Mouse (Mus musculus) heart, postnatal 36 days (tissue): ENCODE measurements around the gene Apol8. TPM values are rescaled to one million over a fixed set of nuclear protein-coding genes. Genes with fewer than 3 reads are reported as not detected.
"Not testable (repeated sequence)": the region's sequence is repeated elsewhere in the genome, so short reads cannot be mapped to it uniquely, and the experiment has no call there.

Experiments
- DNase-seq, 2 experiments: peaks; one replicate each; pipeline ENCODE4 v3.0.0; 2021 to 2022
- intact Hi-C: fragments of 180-260 bp; cut with DNase I; formaldehyde crosslinking; loops from one replicate; pipeline ENCODE4 v1.15.1; 2025
- total RNA-seq, 2 experiments: library from RNA; stranded (reverse); gene quantifications; 2 replicates each; pipeline ENCODE4 v1.2.3; 2021

The Apol8 gene
- total RNA-seq, 2 experiments from 2014 or later, result not detected

- DNase-seq, result no peak
- intact Hi-C loops, result no loop called here
These were observed 903 bp upstream of the Apol8 start for GRCm38 (mm10) chr15:77757586-77758226.

DNA sequence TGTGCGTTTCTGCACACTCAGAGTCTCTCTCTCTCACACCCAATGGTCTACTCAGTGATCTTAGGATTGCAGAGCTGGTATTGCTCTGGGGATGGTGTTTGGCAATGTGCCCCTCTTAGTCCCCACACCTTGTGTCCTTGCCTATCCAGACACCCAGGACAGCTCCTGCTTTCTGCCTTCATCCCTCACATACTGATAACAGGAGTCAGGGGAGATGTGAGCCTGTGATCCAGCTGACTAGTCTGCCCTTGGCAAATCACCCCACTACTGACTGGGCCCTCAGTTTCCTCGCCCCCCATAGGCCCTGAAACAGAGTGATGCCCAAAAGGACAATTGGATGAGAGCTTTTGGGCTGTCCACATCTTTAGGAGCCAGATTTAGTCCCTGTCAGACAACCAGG, 722 bp downstream of the Apol8 start:
- no peak for DNase-seq
- intact Hi-C loops, result no loop called here

- intact Hi-C loops, result no loop called here
- no peak for DNase-seq
These were observed 1.7 kb downstream of the Apol8 start for GRCm38 (mm10) chr15:77755132-77755531.

DNA sequence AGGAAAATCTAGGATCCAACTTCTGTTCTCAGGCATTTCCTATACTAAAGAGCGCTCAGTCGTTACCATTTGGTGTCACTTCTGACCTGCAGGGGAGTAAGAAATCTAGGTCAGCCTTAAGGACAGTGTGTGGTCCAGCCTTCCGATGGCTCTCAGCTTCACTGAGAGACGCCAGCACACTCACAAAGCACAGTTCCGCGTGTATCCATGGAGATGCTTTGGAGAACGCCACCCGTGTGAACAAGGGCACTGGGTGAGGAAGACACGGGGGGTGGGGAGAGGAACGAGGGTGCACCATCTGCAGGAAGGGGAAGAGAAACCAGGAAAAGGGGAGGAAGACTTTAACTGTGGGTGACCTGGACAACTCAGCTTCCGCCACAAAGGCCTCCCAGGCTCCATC, 4.4 kb downstream of the Apol8 start:
- intact Hi-C loops, result no loop called here
- no peak for DNase-seq

DNA sequence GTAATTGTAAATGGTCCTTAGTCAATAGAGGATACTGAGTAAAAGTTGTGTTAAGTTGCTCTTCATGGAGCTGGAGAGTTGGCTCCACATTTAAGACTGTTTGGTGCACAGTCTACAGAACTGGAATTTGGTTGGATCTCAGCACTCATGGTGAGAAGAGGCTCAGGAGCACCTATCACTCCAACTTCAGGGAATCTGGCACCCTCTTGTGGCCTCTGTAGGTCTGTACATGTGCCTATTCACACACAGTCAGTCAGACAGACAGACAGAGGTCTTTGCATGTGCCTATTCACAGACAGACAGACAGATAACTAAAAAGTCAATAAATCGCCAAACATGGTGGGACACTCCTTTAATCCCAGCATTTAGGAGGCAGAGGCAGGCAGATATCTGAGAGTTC, 6.3 kb downstream of the Apol8 start:
- intact Hi-C loops, result no loop called here
- peak; percentile 36 to 48 for DNase-seq

- DNase-seq, result no peak
- intact Hi-C loops, result no loop called here
These were observed 7.1 kb downstream of the Apol8 start for GRCm38 (mm10) chr15:77749717-77750116.

- no peak for DNase-seq
- intact Hi-C loops, result no loop called here
These were observed 8.4 kb downstream of the Apol8 start for GRCm38 (mm10) chr15:77748414-77748813.

DNA sequence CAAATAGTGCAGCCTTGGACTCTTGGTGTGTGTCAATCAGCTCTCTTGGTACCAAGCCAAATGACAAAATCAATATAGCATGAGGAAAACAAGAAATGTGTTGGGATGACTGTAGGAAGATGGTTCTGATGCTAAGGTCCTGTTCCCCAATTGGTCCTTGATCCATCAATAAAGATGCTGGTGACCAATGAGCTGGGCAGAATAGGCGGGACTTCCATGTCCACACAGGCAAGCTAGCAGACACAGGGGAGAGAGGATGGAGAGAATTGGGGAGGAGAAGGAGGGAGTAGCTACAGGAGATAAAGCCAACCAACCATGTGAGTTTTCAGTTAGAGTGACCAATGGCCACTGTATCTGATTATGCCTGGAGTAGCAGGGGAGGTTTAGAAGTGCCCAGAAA, 10.5 kb downstream of the Apol8 start:
- DNase-seq, result no peak
- intact Hi-C loops, result no loop called here

GRCm38 (mm10) chr15:77745081-77745480, 11.7 kb downstream of the Apol8 start:
- intact Hi-C loops, result no loop called here
- no peak for DNase-seq

GRCm38 (mm10) chr15:77744632-77745031, 12.2 kb downstream of the Apol8 start:
- no peak for DNase-seq
- intact Hi-C loops, result no loop called here

DNA sequence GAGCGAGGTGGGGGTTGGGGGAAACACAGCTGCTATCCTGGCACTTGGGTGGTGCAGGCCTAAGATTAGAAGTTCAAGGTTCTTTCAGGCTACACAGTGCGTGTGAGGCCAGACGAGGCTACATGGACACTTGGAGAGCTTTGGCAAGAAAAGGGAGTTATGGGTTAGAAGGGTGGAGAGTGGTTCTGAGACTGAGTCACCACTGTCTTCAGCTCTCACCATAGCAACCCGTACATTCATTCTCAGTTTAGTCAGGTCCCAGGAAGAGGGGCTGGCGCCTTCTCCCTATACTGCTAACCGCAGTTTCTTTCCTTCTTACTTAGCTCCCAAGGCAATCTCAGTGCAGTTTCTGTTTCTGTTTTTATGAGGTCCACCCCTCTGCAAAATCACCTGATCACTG, 15.2 kb downstream of the Apol8 start:
- DNase-seq, intact Hi-C loops: not testable (repeated sequence)

DNA sequence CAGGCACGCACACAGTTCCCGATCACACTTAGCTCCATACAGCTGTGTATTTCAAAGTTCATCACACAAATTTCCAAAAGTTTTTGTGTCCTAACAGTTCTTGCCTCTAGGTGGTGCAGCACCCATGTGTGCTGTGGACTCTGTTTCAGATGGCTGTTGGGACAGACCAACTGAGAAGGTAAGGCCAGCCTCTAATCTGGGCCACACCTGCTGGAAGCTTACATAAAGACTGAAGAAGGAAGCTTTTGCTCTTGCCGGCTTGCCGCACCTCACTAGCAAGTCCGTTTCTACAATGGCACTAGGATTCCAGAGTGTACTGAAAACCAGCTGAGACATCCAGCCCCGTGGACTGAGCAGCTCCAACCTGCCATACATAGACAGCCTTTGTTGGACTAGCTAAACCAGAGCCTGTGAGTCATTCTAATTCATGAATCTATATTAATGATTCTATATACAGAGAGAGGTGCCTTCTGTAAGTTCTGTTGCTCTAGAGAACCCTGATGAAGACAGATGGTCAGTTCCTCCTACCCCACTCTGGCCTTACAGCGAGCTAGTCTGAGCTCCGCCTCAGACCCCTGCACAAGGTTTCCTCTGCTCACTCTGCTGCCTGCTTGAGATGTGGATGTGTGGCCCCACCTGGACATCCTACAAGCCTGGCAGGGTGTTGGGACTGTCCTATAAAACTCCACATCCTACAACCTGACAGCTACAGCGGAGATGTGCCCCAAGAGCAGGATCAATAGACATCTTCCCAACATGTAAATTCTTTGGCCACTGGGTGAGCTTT, 16.1 kb downstream of the Apol8 start:
- no peak for DNase-seq
- intact Hi-C loops, result no loop called here

- intact Hi-C loops, result loop anchor here (5.0 kb wide), 1 partner anchor 327 kb away; no protein-coding TSS in a partner anchor
- not testable (repeated sequence) for DNase-seq
These were observed 22.9 kb downstream of the Apol8 start for GRCm38 (mm10) chr15:77733903-77734302.

- DNase-seq, result not testable (repeated sequence)
These were observed 23.4 kb downstream of the Apol8 start for GRCm38 (mm10) chr15:77733380-77733779.

GRCm38 (mm10) chr15:77732851-77733250, 24.0 kb downstream of the Apol8 start:
- DNase-seq, result not testable (repeated sequence)
- intact Hi-C loops, result loop anchor here (5.0 kb wide), 1 partner anchor 326 kb away; no protein-coding TSS in a partner anchor

More at GRCm38 (mm10) chr15:77733380-77733779, 23.4 kb downstream of the Apol8 start:
- intact Hi-C loops, result loop anchor here (5.0 kb wide), 1 partner anchor 326 kb away; no protein-coding TSS in a partner anchor

- intact Hi-C loops, result loop anchor here (5.0 kb wide), 1 partner anchor 324 kb away; no protein-coding TSS in a partner anchor
- no peak for DNase-seq
These were observed 25.2 kb downstream of the Apol8 start for GRCm38 (mm10) chr15:77731605-77732004.

DNA sequence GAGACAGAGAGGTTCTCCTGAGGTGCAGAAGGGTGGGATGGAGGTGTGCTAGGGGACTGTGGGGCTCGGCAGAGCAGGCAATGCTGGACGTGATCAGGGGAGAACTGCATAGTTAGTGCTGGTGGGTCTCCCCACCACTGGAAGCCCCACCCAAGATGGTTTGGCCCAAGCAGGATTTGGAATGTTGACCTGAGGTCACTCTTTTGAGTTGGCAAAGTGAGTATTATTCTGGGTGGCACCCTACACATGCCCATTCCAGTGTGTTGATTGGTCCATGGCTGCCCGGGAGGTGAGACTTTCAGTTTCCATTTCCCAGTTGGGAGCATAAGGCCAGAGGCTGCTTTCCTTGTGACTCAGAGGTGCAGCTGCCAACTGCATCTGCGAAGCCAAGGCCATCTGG, 28.1 kb downstream of the Apol8 start, which contains the start of gene Apol9b:
TSS of gene Apol9b (plus strand) at position 301 of the 400 bp plus-strand sequence.
- intact Hi-C loops, DNase-seq: not testable (repeated sequence)

DNA sequence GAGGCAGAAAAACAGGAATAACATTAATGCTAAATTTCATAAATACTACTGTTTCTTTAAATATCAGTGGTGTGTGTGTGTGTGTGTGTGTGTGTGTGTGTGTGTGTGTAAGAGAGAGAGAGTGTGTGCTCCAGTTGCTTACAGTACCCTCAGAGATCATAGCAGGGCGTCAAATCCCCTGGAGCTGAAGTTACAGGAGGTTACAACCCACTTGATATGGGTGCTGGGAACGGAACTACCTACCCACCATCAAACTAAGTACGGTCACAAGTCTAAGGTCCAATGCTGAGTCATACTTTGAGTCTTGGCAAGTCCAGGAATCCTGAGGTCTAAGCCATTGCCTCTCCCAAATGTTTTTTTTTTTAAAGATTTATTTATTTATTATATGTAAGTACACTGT, 29.1 kb downstream of the Apol8 start:
- intact Hi-C loops, DNase-seq: not testable (repeated sequence)

GRCm38 (mm10) chr15:77727139-77727538, 29.7 kb downstream of the Apol8 start:
- intact Hi-C loops, DNase-seq: not testable (repeated sequence)

DNA sequence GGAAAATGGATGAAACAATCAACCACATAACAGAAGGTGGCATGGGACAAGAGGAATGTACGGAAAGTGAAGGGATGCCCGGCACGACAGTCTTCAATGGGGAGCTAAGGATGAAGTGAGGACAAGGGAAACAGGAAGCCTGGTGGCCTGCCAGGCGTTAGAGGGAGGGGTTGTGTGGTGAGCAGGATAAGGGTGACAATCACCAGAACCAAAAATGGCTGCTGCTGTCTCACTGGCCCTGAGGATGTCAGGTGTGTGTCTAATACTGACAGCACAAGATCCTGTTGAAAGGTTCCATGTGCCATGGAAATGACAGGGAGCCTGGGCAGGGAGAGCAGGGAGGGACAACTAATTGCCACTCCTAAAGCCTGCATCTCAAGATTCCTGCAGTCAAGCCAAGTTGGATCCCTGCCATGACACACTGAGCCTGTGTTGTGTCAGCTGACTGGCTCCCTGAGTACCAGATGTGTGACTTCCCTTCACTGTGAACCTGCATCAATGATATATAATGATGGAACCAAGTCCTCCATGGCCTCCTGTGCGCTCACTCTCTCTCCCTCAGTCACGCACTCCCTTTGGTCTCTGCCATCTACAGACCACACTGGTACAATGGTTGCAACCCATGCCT, 31.3 kb downstream of the Apol8 start:
- intact Hi-C loops, DNase-seq: not testable (repeated sequence)
